In genomic region chr9:88746687-88747086, GRCm38 (mm10) we compare ENCODE assay signal across 14 mouse cellular contexts. TPM values are rescaled to one million over a fixed set of nuclear protein-coding genes. Genes with fewer than 3 reads are reported as not detected.
DNase-seq lines count a peak whose midpoint lies in the region; ATAC-seq and TF ChIP-seq lines count a peak whose summit lies in the region.
"Not testable (repeated sequence)": the region's sequence is repeated elsewhere in the genome, so short reads cannot be mapped to it uniquely, and the experiment has no call there.
"Had no signal": no experiment of that assay in that cellular context is flagged by ENCODE, and none has a peak within 500 bp of the region (broad histone marks: within the 10 kb centered on the region; RNA-seq: fewer than 3 reads in every experiment).

No protein-coding gene starts in this region.

- not testable (repeated sequence) for H3K79me2 ChIP-seq in CH12.LX (replicated peaks; ENCODE audit: control insufficient read depth, extremely low read depth, insufficient read depth, poor library complexity, severe bottlenecking)

- in situ Hi-C loops in CH12.LX (cut with MboI; ENCODE audit: low pct_ligation_motif_present, low pct_unique_long_range_greater_than_20kb, low sequenced_read_pairs), result not testable (repeated sequence)

- not testable (repeated sequence) for H3K4me3 ChIP-seq in CH12.LX (replicated peaks in 1 of 3; ENCODE audit: low read depth in 2 of 3, low read length in 2 of 3, poor library complexity in 1 of 3); lung, adult 2 months (replicated peaks; ENCODE audit: extremely low read depth, low read depth, low read length); thymus, adult 2 months (ENCODE audit: control insufficient read depth, insufficient read depth, low read length)

- H3K4me2 ChIP-seq in CH12.LX (ENCODE audit: insufficient read depth, low read depth, poor library complexity, severe bottlenecking), result not testable (repeated sequence)

- not testable (repeated sequence) for H3K4me1 ChIP-seq in CH12.LX (ENCODE audit: control insufficient read depth in 1 of 2, insufficient read depth in 2 of 2); lung, adult 2 months (ENCODE audit: control insufficient read depth, insufficient read depth, low read length); thymus, adult 2 months (replicated peaks; ENCODE audit: control insufficient read depth, insufficient read depth, low read length)

- H3K27me3 ChIP-seq in CH12.LX (replicated peaks); thymus, adult 2 months (ENCODE audit: control insufficient read depth, insufficient read depth, low read length): not testable (repeated sequence)

- H3K36me3 ChIP-seq in CH12.LX (replicated peaks in 1 of 2; ENCODE audit: control insufficient read depth in 1 of 2, insufficient read depth in 1 of 2, low read length in 1 of 2); thymus, adult 2 months (ENCODE audit: control insufficient read depth, insufficient read depth, low read length): not testable (repeated sequence)

- peak; percentile 17 for TF ChIP-seq RAD21 in CH12.LX (IDR thresholded peaks at IDR 0.05; ENCODE audit: low read depth, low read length)

- TF ChIP-seq CTCF in CH12.LX (conservative IDR thresholded peaks at IDR 0.05 in 1 of 2, IDR thresholded peaks at IDR 0.05 in 1 of 2; ENCODE audit: low read depth in 2 of 2, low read length in 2 of 2), result peak in 1 of 2 experiments; percentile 41; a peak in 2 of 4 replicates
- TF ChIP-seq CTCF in lung, adult 2 months (IDR thresholded peaks at IDR 0.05; ENCODE audit: insufficient read depth, low read length); thymus, adult 2 months (IDR thresholded peaks at IDR 0.05; ENCODE audit: borderline replicate concordance, control insufficient read depth, extremely low read depth, insufficient read depth, low read length, poor library complexity): not testable (repeated sequence)

- 25% methylated on average over 1 of the region's 2 CpGs for WGBS in lung, adult 2 months
- WGBS in thymus, adult 2 months, result no CpG with 5 or more reads among the region's 2 CpGs

- not testable (repeated sequence) for H3K9me3 ChIP-seq in CH12.LX (replicated peaks; ENCODE audit: low read length)

- not testable (repeated sequence) for DNase-seq in CH12.LX (ENCODE audit: extremely low read depth)
- DNase-seq in cerebellum, adult 18-20 months, result peak; percentile 17 to 26
- DNase-seq in frontal cortex, postnatal 36 days (ENCODE audit: low spot score in 2 of 2), result peak; percentile 26 to 53
- peak; percentile 57 to 61 for DNase-seq in kidney, postnatal 4 days
- DNase-seq in lung, adult 2 months, result peak; percentile 38
- DNase-seq in thymus, adult 2 months, result peak; percentile 37

- H3K9ac ChIP-seq in CH12.LX (ENCODE audit: insufficient read depth, low read depth), result not testable (repeated sequence)

- TF ChIP-seq EP300 in CH12.LX (IDR thresholded peaks at IDR 0.05; ENCODE audit: low read length), result not testable (repeated sequence)

- dilution Hi-C loops in CH12.LX (cut with MboI; ENCODE audit: extremely low pct_ligation_motif_present, extremely low pct_unique_long_range_greater_than_20kb, low sequenced_read_pairs), result not testable (repeated sequence)

- ATAC-seq in inflammation-experienced regulatory T-cells, adult 6 months, result peak; percentile 90
- peak; percentile 88 for ATAC-seq in monocyte, adult 5-6 weeks (replicated peaks; ENCODE audit: insufficient number of reproducible peaks, low FRiP score, low TSS enrichment, poor library complexity, severe bottlenecking)

- H3K27ac ChIP-seq in CH12.LX (ENCODE audit: insufficient read depth, low read depth); thymus, adult 2 months (ENCODE audit: control insufficient read depth, insufficient read depth, low read length): not testable (repeated sequence)

- not testable (repeated sequence) for TF ChIP-seq POLR2A in CH12.LX (IDR thresholded peaks at IDR 0.05; ENCODE audit: low read depth, low read length); lung, adult 2 months (IDR thresholded peaks at IDR 0.05; ENCODE audit: borderline replicate concordance, extremely low read depth, low read depth, low read length); thymus, adult 2 months (IDR thresholded peaks at IDR 0.05; ENCODE audit: control insufficient read depth, extremely low read depth, insufficient read depth, low read length, poor library complexity)

TF ChIP-seq in CH12.LX, 34 proteins besides CTCF, POLR2A, EP300 and RAD21:
- TF ChIP-seq SMC3 (IDR thresholded peaks at IDR 0.05; ENCODE audit: low read depth, low read length), result peak; percentile 26

RNA-seq across cellular contexts. Expression of gene Bcl2a1d, which starts 15.0 kb away (rescaled TPM):
- total RNA-seq in CH12.LX (2012; rRNA removed) (183 and 326 TPM in 2 replicates), CH12.LX (2014; rRNA removed) (488 and 522 TPM in 2 replicates)
- polyA plus RNA-seq in CH12.LX (2012; ENCODE audit: insufficient read length, low read depth), result 207 and 300 TPM in 2 replicates
- 100 to 1,000 TPM; 103 to 282 (median 149) TPM for polyA plus RNA-seq in inflammation-experienced regulatory T-cells, adult 6 months (2017; shearing (Covaris generic))
- 3.9 and 6.8 TPM in 2 replicates for polyA plus RNA-seq in lung, adult 2 months (2012; rRNA removed)
- 257 to 385 TPM (median 377 TPM) in 3 replicates for total RNA-seq in monocyte, adult 5-6 weeks (2017)
- 8.5 and 13.2 TPM in 2 replicates for polyA plus RNA-seq in thymus, adult 2 months (2012; rRNA removed)
- total RNA-seq: gastrocnemius, postnatal 36 days; layer of hippocampus, adult 18-20 months had no signal
- polyA plus RNA-seq: forebrain, embryonic 15.5 days; G1E; midbrain, embryonic 10.5 days; testis, adult 2 months had no signal

RNA-seq across cellular contexts. Expression of gene Mthfsl, which starts 26.6 kb away (rescaled TPM):
- total RNA-seq in CH12.LX (2012; rRNA removed), result 29.6 and 34.1 TPM in 2 replicates
- total RNA-seq in CH12.LX (2014; rRNA removed), result 31.8 and 32.2 TPM in 2 replicates
- polyA plus RNA-seq in CH12.LX (2012; ENCODE audit: insufficient read length, low read depth), result 30.2 and 34.2 TPM in 2 replicates
- polyA plus RNA-seq in inflammation-experienced regulatory T-cells, adult 6 months (2017; shearing (Covaris generic)), result 100 to 1,000 TPM; 118 to 144 (median 135) TPM
- polyA plus RNA-seq in lung, adult 2 months (2012; rRNA removed), result 12.3 and 17.7 TPM in 2 replicates
- total RNA-seq in monocyte, adult 5-6 weeks (2017), result 55.6 to 71.6 TPM (median 62.4 TPM) in 3 replicates
- polyA plus RNA-seq in thymus, adult 2 months (2012; rRNA removed), result 14.7 and 15.2 TPM in 2 replicates
